Mouse (Mus musculus) ES-E14 (cell line): Measurements from ENCODE around the gene Clrn2. TPM values are rescaled to one million over a fixed set of nuclear protein-coding genes. Genes with fewer than 3 reads are reported as not detected.

Experiments used
- DNase-seq: peaks from one replicate; pipeline ENCODE4 v3.0.0-alpha.2; 2013; ENCODE audit warnings: low read depth, low spot score
- H3K27ac ChIP-seq: 2 replicates; pipeline ENCODE4 v1.5.1; 2012; ENCODE audit warnings: low read depth, mild to moderate bottlenecking, low read length, moderate library complexity, mixed read lengths; ENCODE audit not compliant: poor library complexity, insufficient read depth, severe bottlenecking
- H3K36me3 ChIP-seq: 2 replicates; pipeline ENCODE4 v1.6.1; 2012; ENCODE audit warnings: mild to moderate bottlenecking, low read length, moderate library complexity, mixed read lengths; ENCODE audit not compliant: control insufficient read depth, poor library complexity, insufficient read depth, severe bottlenecking
- H3K4me1 ChIP-seq, 2 experiments: fragments of 150-350 bp in 1 of 2; sonication (generic) in 1 of 2; 2 replicates each; pipeline ENCODE4 v1.6.1; 2012; ENCODE audit warnings: low read length in 2 of 2, mild to moderate bottlenecking in 1 of 2, mixed read lengths in 1 of 2; ENCODE audit not compliant: control insufficient read depth in 2 of 2, insufficient read depth in 2 of 2, poor library complexity in 1 of 2
- H3K4me3 ChIP-seq, 2 experiments: fragments of 150-350 bp in 1 of 2; sonication (generic) in 1 of 2; 2 replicates each; pipeline ENCODE4 v1.5.1; 2012; ENCODE audit warnings: low read length in 2 of 2, low read depth in 1 of 2, mild to moderate bottlenecking in 1 of 2, mixed read lengths in 1 of 2; ENCODE audit not compliant: insufficient read depth in 1 of 2, poor library complexity in 1 of 2, severe bottlenecking in 1 of 2
- H3K9ac ChIP-seq: 2 replicates; pipeline ENCODE4 v1.6.1; 2012; ENCODE audit warnings: low read depth, mild to moderate bottlenecking, low read length, mixed read lengths; ENCODE audit not compliant: poor library complexity, insufficient read depth, severe bottlenecking
- H3K9me3 ChIP-seq: fragments of 150-350 bp; sonication (generic); 2 replicates; pipeline ENCODE4 v1.6.1; 2012; ENCODE audit warnings: low read depth, mild to moderate bottlenecking, low read length; ENCODE audit not compliant: control insufficient read depth, insufficient read depth
- CHD2 ChIP-seq: IDR thresholded peaks from 2 replicates; pipeline ENCODE4 v1.6.1; 2014; ENCODE audit warnings: mild to moderate bottlenecking, low read depth, low read length, inconsistent platforms
- HCFC1 ChIP-seq: IDR thresholded peaks from 2 replicates; pipeline ENCODE4 v1.6.1; 2012; ENCODE audit warnings: low read length, inconsistent platforms, borderline replicate concordance; ENCODE audit not compliant: insufficient read depth
- MAFK ChIP-seq: IDR thresholded peaks from 2 replicates; pipeline ENCODE4 v1.6.1; 2014; ENCODE audit warnings: mild to moderate bottlenecking, low read depth, low read length, inconsistent platforms; ENCODE audit not compliant: insufficient read depth
- ZC3H11A ChIP-seq: IDR thresholded peaks from 2 replicates; pipeline ENCODE4 v1.6.1; 2012; ENCODE audit warnings: low read depth, mild to moderate bottlenecking, inconsistent platforms, low read length, borderline replicate concordance
- ZNF384 ChIP-seq: IDR thresholded peaks from 2 replicates; pipeline ENCODE4 v1.6.1; 2012; ENCODE audit warnings: low read depth, low read length, inconsistent platforms
- in situ Hi-C, 2 experiments: fragments of 600-800 bp; cut with MboI; formaldehyde crosslinking; loops; one replicate each; pipeline ENCODE4 v1.15.1; 2025; ENCODE audit warnings: low sequenced_read_pairs in 2 of 2, inconsistent platforms in 1 of 2; ENCODE audit not compliant: unreplicated experiment in 2 of 2
- total RNA-seq: library from RNA; depleted of rRNA; stranded (reverse); fragments of 300-350 nt; gene quantifications from 2 replicates; pipeline ENCODE4 v1.2.3, GENCODE M21; 2012

The Clrn2 gene
- total RNA-seq, 1 experiment, result not detected

DNA sequence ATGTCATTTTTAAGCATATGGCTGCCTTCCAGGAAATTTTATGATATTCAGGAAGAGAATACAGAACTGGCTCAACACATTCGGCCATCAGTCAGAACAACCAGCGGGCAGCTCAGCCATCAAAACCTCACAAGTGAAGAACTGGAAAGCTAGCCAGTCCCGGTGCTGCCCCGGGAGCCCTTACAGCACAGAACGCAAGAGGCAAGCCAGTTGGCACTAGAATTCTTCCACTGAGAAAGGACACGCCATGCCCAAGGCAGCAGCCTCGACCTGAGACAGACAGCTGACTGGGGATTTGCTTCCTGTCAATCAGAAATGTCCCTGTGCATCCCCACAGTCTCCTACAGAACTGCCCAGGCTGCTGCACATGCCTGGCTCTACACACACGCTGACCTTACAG is 15.2 kb upstream of the Clrn2 start:
- Histone ChIP-seq H3K36me3 (peaks cover 35% of the 10 kb centered on the region), H3K27ac (no peak overlapping the region)
- no peak for TF ChIP-seq ZC3H11A
- no peak for TF ChIP-seq ZNF384
- TF ChIP-seq MAFK, result no peak
- no peak for TF ChIP-seq HCFC1
- no peak for TF ChIP-seq CHD2

DNA sequence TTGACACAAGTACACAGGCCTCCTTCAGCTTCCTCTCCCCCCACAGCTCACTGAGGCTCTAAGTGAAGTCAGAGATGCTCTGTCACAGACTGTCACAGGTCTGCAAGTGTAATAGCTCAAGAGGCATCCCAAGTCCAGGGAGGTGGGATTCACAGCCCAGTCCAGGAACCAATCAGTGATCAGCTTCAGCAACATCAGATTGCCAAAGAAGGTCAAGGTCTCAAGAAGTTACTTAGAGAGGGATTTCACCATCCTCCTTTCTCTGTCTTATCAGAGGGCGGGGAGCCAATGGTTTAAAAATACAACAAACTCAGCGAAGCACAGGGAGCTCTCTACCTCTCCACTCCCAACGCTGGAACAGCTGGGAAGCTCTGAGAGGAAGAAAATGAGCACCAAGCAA is 12.4 kb upstream of the Clrn2 start:
- in situ Hi-C loops, result no loop called here
- Histone ChIP-seq H3K4me3 (no peak overlapping the region), H3K9ac (no peak overlapping the region), H3K4me1 (no peaks in the 10 kb centered on the region), H3K36me3 (peaks cover 32% of the 10 kb centered on the region), H3K27ac (no peak overlapping the region), H3K9me3 (no peaks in the 10 kb centered on the region)
- no peak for TF ChIP-seq HCFC1
- no peak for DNase-seq

More for the DNA sequence above, 15.2 kb upstream of the Clrn2 start:
- no peaks in the 10 kb centered on the region for H3K9me3 ChIP-seq
- DNase-seq, result no peak
- H3K9ac ChIP-seq, result no peak overlapping the region
- no peak overlapping the region for H3K4me3 ChIP-seq
- in situ Hi-C loops, result no loop called here
- no peaks in the 10 kb centered on the region for H3K4me1 ChIP-seq

DNA sequence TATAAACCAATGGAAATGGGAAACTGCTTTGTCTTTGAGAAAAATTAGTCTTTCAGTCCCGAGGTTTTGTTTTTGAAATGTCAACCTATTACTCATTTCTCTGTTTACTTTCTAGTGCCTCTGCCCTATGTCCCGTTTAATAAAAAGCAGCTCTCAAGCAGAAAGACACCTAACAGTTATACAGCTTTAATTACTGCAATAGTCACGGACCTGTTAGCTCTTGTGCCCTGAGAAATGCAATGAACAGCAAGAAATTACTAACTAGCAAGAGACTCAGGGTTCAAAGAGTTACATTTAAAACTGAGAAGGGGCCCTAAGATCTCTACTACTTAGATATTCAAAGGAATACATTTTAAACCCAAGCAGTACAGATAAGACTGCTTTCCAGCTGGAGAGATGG is 11.8 kb upstream of the Clrn2 start:
- H3K4me3 ChIP-seq, result no peak overlapping the region
- TF ChIP-seq ZC3H11A, result no peak
- TF ChIP-seq MAFK, result no peak
- TF ChIP-seq CHD2, result no peak
- TF ChIP-seq ZNF384, result no peak
- no peak for TF ChIP-seq HCFC1
- in situ Hi-C loops, result no loop called here
- no peak overlapping the region for H3K27ac ChIP-seq
- no peaks in the 10 kb centered on the region for H3K9me3 ChIP-seq
- no peak overlapping the region for H3K9ac ChIP-seq
- no peak for DNase-seq
- H3K36me3 ChIP-seq, result peaks cover 32% of the 10 kb centered on the region
- no peaks in the 10 kb centered on the region for H3K4me1 ChIP-seq

DNA sequence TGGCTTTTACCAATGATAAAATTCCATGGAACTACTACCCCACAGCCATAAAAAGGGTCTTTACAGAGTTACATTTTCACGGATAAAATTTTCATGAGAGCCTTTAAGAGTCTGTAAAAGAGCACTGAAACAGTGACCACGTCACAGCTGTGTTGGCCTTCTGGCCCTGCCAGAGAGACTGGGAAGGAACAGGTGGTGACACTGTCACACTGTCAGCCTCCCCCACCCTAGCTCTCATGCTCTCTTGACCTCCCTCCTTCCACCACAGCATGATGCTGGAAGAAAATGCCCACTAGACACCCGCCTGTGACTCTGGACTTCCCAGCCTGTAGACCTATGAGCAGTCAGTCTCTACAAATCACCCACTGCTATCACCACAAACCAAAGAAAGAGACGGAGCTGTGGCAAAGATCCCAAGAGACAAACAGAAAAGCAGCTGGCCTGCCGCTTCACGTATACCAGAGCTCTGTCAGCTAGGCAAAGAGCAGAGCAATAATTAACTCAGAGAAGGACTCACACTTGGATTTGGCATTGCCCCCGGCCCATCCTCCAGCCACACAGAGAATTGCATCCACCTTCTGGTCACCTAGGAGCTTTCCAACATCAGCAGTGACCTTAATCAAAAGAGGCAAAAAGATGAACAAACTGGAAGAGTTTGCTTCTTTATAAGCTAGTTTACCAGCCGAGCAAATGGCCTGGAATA is 9.3 kb upstream of the Clrn2 start:
- TF ChIP-seq MAFK (no peak), HCFC1 (no peak), ZC3H11A (no peak), ZNF384 (no peak), CHD2 (no peak)
- no peak for DNase-seq
- Histone ChIP-seq H3K27ac (no peak overlapping the region), H3K4me3 (no peak overlapping the region), H3K9me3 (no peaks in the 10 kb centered on the region), H3K36me3 (peaks cover 16% of the 10 kb centered on the region), H3K4me1 (peaks cover 4 to 11% of the 10 kb centered on the region in 2 experiments; a peak in 2 of 4 replicates), H3K9ac (no peak overlapping the region)
- in situ Hi-C loops, result no loop called here

DNA sequence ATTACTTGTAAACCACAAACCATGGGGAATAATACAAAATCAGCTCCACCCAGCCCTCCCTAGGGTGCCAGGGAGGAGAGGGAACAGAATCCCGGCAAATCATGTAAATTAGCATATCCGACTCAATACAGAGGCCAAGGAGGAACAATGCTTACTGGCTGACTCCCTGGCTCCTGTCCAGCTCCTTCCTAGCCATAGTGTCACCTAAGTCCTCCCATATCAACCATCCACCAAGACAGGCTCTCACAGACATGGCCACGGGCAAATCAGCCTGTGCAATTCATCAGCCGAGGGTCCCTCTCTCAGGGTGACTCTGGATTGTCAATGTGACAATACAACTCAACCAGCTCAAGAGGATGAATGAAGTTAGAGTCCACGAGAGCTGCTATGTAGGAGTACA is 4.9 kb upstream of the Clrn2 start:
- H3K4me1 ChIP-seq, result peaks cover 4 to 11% of the 10 kb centered on the region in 2 experiments; a peak in 2 of 4 replicates
- in situ Hi-C loops, result no loop called here
- no peak for DNase-seq
- peaks cover 6% of the 10 kb centered on the region for H3K36me3 ChIP-seq
- H3K9me3 ChIP-seq, result no peaks in the 10 kb centered on the region
- TF ChIP-seq CHD2 (no peak), ZNF384 (no peak), HCFC1 (no peak), ZC3H11A (no peak), MAFK (no peak)
- H3K27ac ChIP-seq, result no peak overlapping the region
- peak overlapping the region; percentile 89; the same call in 1 of the 2 replicates for H3K9ac ChIP-seq
- peak overlapping the region; percentile 67 to 94 for H3K4me3 ChIP-seq
